Mouse (Mus musculus) adrenal gland, adult (tissue): ENCODE measurements around the gene Bhmt2.

Experiments used
- DNase-seq, 2 experiments: peaks; one replicate each; pipeline ENCODE4 v3.0.0; 2022 to 2023; ENCODE audit warnings: low spot score in 1 of 2; ENCODE audit not compliant: inconsistent age in 2 of 2

Gene Bhmt2

DNA sequence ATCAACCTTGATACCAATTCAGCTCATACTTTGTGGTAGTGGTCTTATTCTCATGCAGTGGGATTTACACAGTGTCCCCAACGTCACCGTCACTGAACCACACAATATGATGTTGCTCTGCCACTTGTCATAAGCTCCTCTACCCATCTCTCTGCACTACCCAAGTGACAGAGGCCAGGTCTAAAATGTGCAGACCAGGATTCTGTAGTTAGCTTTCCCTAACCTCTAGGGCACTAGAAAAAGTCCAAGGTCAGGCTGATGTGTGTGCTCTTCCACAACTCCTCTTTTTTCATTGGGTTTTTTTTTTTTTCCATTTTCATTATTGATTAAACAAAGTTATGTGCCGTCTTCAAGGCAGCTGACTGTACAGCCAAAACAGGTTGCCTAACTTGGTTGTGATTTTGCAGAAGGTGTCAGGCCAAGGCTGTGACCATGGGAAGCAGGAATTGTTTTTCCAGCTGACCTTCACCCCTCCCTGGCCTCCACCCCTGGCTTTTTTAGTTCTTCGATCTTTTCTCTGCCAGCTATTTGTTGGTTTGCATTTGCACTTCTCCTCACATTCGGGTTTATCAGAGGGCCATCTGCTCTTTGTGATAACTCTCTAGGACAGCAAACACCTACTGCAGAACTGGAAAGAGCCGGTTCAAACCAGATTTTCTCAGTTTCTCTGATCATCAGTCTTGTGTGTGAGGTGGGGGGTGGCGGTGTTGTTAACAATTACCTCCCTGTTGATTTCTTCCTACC, 25.5 kb downstream of the Bhmt2 start:
- DNase-seq: peak; percentile 49 to 84

DNA sequence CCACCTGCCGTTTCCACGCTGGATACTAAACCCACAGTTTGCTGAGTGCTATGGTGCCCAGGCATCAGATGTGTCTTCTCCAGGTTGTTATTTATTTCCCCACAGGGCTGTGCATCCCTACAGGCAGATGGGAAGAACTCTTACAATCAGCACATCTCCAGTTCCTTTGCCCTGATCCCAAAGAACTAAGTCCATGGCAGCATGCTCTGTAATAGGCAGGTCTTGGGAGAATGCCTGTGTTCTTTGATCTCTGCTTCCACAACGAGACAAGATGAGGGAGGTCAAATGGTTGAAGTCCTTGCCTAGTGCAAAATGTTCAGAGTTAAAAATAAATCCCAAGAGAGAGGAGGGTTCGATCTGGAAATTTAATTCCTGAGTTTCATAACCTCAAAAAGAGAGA, 34.5 kb downstream of the Bhmt2 start:
- peak in 1 of 2 experiments; percentile 25 for DNase-seq

DNA sequence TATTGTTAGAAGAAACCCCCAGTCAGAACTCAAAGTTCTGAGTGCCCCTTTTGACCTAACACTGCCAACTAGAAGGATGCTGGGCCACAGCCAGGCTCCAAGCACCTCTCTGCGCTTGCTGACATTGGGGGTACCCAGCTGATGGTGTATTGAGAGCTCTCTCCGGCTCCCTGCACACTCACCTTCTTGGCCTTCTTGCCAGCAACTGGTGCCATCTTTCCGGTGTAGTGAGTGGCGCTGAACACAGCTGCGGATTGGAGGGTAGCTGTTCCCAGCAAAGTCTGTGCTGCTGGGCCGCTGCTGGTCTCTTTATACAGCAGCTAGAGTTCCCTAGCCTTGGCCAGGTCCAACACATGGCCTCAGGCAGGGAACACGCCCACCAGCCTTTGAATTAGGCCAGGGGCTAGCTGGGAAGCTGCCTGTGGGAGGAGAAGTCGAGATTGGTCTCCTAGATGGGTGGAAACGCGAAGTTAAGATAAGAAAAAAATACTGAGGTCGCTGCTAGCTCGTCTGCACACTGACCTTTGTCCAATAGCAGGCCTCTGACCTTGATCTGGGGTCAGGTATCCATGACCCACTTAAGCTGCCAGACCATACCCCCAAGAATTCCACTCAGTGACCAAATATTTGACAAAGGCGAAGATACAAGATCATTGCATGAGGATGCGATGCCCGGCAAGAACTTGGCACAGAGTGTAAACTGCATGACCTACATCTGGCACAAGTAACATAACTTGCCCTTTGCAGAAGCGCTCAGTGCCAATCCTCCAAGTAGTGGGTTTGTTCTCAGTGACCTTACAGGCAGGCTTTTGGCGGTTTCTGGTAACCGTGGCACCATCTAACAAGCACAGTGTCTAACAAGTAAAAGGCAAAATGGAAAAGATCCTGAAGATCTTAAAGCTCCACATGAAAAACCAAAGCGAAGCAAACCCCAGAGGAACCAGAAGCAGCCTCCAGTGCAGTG, 36.5 kb downstream of the Bhmt2 start, which contains the start of gene Bhmt:
Bhmt (minus strand) TSS at position 680 of the 964 bp plus-strand sequence.
- DNase-seq: peak; percentile 31 to 62

- DNase-seq: no peak
Observed at GRCm38 (mm10) chr13:93636561-93636960, 37.5 kb downstream of the Bhmt2 start.

GRCm38 (mm10) chr13:93632927-93633326, 41.2 kb downstream of the Bhmt2 start:
- DNase-seq: no peak

GRCm38 (mm10) chr13:93630941-93631705, 43.0 kb downstream of the Bhmt2 start:
- DNase-seq: no peak

- DNase-seq: peak; percentile 26 to 54
Observed at GRCm38 (mm10) chr13:93628861-93629260, 45.2 kb downstream of the Bhmt2 start.

GRCm38 (mm10) chr13:93614361-93614948, 59.6 kb downstream of the Bhmt2 start:
- DNase-seq: peak; percentile 20 to 54

DNA sequence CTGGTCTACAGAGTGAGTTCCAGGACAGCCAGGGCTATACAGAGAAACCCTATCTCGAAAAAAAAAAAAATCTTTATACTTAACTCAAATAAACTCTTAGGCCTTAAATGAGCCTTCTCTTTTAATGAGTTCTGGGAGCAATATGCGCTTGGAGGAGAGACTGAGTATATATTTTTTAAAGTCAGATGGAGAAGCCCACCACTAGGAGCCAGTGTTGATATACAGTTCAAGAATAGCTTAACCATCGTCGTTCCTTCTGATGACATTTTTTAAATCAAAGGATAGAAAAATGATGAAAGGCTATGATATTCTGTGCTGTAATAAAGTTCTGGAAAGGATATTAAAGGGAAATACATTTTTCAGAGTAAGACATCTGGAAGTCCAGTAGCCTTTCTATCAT, 60.3 kb downstream of the Bhmt2 start:
- peak in 1 of 2 experiments; percentile 33 for DNase-seq

DNA sequence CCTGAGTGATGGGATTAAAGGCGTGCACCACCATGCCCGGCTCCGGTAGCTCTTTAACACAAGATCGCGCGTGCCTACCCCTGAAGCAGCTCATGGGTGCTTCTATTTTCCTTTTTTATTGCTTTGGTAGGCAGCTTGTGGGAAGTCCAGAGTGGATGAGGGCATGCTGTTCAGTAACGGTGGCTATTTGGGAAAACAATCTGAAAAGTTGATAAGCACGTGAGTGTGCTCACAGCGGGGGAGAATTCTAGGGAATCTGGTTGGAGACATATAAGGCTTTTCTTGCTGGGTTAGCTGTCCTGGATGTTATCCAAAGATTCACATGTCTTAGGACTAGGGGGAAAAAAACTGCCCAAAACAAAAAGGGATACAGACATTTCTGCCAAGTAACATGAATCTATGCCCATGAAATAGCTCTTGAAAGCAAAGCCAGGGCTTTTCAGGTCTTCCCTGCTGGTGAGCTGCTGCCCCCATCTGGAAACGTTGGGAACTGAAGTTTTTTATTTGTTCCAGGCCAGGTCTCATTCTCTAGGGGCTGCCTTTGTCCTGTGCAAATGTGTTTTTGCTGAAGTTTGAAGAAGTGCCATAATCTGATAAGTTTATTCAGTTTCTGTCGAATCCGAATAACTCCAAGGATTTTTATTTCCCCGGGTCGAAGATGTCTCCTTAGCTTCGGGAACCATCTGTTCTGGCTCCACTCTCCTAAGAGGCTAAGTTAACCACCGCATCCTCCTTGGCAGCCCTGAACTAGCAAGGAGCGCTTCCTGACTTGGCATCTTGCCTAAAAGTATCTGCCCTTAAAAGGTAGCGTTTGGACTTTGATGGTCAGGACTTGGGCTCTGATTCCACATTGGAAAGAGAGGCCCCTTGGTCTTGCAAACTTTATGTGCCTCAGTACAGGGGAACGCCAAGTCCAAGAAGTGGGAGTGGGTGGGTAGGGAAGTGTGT, 61.2 kb downstream of the Bhmt2 start:
- DNase-seq: peak; percentile 76 to 94

GRCm38 (mm10) chr13:93608476-93608875, 65.6 kb downstream of the Bhmt2 start:
- no peak for DNase-seq

DNA sequence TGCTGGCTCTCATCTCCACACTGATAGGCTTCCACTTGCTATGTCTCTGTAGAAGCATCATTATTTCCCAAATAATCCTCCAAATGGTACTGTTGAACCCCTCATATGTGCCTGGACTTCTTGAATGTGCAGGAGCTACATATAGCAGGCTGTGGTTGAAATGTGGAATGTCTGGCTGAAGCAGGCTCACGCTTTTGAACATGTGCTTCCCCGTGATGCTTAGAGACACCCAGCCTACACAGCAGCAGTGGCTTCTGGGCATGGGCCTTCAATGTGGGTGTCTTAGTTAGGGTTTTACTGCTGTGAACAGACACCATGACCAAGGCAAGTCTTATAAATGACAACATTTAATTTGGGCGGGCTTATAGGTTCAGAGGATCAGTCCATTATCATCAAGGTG, 66.4 kb downstream of the Bhmt2 start:
- no peak for DNase-seq

DNA sequence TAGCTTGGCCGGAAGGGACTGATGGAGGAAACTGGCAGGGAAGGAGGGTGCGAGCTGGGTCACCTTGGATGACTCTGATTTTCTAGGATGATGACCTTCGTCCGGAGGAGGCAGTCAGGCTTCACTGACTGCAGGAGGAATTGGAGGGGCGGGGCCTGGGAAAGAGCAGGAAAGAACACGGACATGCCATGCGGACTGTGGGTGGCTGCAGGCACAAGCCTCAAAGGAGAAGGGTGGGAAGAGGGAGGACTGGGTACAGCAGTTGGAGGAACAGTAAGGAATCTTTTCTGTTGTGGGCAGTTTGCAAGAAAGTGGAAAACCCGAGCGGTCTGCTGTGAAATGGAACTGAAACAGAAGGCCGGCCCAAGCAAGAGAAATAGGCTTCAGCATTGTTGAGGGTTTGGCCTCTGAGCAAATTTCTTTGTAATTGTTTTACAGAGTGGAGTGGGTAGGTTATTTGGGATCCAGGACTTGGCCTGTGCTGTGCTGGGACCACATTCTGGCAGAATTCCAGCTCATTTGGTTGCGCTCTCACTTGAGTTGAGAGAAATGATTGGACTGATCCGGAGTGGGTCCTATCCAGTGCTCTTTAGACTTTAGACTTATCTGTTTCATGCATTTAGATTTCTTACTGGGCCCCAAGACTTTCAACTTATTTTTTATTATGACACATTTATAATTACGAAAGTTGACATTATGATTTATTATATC, 67.1 kb downstream of the Bhmt2 start:
- peak; percentile 13 to 61 for DNase-seq
